Mouse (Mus musculus) layer of hippocampus, postnatal 10 days (tissue): ENCODE data around the gene Ola1. TPM values are rescaled to one million over a fixed set of nuclear protein-coding genes. Genes with fewer than 3 reads are reported as not detected.
A peak's percentile ranks its signal among the peaks of the same experiment; 100 is the strongest.

Experiments
- DNase-seq, 2 experiments: peaks; one replicate each; pipeline ENCODE4 v3.0.0; 2021; ENCODE audit warnings: low spot score in 2 of 2
- total RNA-seq, 2 experiments: library from RNA; stranded (reverse); gene quantifications; 2 replicates each; pipeline ENCODE4 v1.2.3; 2021

Gene Ola1
- total RNA-seq, 2 experiments from 2014 or later, result 108 to 123 TPM

DNA sequence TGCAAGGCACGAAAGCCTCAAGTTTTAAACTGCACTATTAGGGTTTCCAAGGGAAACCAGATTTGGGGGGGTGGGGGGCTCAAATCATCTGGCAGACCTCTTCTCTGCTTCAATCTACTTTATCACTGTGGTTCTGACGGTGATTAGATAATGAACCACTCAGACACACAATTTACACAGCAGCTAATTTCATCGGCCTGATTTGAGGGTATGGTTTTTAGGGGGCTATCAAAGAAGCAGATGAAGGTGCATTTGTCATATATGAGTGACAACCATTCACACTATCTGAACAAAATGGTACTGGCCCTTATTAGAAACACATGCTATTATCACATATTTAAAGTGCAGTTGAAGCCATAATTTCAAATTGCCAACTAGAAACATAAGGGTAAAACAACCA, 61.5 kb downstream of the Ola1 start:
- DNase-seq, result no peak

DNA sequence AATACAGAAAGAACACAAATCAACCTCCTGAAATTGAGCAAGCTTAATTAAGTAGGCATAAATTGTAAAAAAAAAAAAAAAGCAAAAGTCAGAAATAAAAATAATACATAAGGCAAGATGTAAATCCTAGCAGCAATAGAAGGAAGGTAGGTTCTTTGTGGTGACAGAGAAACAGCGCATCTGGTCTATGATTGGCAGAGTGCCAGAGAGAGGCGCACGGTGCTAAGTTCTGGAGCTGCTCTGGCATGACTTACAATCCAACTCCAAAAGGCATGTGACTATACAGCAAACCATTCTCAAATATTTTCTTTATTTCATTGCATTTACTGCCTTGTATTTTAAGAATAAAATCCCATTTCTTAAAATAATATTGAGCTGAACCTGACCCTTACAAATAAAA, 68.2 kb downstream of the Ola1 start:
- no peak for DNase-seq

DNA sequence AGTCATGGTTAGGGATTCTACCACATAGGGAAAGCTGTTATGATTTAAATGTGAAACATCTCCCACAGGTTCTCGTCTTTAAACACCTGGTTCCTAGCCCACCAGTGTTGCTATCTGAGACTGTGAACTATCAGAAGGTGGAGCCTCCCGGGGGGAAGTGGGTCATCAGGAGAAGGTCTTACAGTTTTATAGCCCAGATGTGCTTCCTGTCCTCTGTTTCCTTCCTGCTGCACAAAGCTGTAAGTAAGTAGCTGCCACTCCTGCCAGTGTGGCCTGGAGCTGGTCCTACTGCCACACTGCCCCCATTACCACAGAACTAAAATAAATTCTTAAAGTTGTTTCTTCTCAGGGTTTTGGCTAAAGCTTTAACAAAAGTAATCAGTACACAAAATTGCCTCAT, 72.6 kb downstream of the Ola1 start:
- DNase-seq, result no peak

DNA sequence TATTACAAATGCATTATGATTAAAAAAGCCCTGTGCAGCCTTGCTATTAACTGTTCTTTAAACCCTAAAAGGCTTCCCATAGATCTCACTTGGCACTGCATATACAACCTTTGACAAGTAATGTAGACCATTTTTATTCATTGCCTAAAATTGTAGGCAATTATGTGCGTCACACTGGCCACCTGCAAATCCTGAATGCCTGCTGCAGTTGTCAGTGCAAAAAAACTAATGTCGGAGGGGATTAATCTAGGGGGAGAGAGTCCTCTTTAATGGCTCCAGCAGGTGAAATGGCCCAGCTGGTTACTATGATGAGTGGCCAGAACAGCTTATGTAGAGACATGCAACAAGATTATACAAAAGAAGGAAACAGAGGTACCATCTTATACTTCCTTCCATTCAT, 75.0 kb downstream of the Ola1 start:
- DNase-seq, result no peak

DNA sequence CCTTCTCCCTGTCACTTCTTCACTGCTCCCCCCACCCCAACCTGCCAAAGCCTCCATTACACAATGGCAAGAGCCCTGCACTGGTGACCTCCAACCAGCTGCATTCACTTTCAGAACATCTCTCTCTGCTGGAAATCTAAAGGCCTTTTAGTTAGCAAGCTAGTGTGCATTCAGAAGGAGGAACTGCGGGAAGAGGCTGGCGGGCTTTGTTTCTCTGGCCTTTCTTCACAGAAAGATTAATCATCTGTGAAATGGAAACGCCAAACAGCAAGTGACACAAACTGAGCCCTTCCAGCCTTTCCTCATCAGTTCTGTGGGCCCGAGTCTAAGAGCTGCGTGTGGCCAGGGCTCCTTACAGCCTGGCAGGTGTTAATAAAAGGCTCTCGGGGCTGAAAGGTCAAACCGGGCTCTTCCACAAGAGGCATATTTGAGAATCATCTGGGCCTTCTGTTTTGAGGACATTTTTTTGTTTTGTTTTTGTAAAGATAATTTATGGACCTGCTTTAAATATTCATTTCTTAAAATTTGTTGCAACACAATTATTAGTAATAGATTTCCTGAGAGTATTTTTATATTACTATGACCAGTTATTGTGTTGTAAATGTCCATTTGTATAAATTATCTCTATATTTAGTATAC, 75.8 kb downstream of the Ola1 start:
- DNase-seq, result no peak

DNA sequence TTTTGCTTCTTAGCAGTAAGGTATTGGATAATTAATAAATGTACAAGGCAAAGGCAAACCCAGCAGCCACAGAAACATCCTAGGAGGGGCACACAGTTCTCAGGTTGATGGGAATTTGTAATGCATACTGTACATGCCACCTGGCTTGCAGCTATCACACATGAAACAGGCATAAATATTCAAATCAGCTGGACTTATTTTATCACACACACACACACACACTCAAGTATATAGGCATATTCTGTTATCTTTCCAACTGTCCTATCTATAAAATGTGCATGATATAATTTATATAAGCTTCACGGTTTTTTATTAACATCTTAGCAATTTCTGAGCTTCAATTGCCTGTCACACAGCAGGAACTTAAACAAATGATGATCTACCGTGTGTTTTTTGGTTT, 85.8 kb downstream of the Ola1 start:
- no peak for DNase-seq

DNA sequence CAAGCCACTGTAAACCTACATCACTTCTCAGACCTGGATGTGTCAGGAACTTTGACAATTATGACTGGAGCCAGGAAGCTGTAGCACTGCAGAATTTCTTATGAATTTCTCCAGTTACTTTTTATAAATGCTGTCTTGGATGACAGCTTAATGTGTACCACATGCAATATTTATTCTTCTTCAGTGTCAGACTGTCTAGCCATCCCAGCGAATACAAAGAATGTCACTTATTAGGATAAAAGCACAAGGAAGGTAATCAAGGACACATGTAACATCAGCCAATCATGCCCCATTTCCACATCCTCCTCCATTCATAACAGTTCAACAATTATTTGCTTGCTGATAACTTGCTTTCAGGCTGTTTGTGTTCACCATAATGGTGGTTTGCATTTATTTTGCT, 91.0 kb downstream of the Ola1 start:
- DNase-seq, result no peak

DNA sequence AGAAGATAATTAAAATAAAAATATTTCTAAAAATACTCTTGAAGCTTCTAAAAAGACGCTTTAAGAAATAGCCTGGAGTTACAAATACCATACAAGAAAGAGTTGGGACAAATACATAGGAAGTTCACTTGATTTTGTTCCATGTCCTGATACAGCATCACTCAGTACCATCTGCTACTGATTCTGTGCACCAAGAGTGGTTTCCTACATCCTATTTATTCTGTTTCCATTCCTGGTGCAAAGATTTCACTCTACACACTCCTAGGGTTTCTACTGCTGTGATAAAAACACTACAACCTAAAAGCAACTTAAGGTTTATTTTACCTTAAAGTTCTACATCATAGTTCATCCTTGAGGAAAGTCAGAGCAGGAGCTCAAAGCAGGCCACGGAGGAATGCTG, 99.9 kb downstream of the Ola1 start:
- no peak for DNase-seq

DNA sequence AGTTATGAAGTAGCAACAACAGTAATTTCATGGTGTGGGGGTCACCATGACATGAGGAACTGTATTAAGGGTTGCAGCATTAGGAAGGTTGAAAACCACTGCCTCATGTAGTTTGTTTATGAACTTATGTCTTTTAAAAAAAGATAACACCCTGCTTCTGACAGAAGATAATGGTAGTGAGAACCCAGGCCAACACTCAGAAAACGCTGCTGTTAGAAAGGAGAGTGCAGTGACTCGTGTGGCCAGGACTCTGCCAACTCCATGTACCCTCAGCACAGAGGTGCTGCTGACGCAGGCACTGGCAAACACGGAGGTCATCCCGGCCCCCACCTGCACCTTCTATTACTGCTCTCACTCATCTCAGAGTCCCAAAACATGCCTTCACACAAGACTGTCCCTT, 111.6 kb downstream of the Ola1 start:
- no peak for DNase-seq

DNA sequence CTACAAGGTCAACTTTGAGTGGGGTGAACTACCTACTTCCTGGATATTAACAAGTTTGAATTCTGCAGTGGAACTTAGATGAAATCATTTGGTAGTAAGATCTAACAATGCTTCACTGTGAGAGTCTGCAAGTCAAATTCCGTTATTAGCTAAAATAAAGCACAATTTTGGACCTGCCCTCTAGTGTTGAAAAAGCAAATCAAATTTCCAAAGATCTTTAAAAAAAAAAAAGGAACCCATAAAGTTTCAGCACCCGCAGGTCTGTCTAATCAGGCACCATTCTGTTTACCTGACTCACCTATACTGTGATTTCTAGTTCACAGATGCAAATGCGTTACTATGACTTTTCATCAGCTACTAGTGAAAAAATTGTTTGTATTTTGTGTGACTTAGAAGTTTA, 122.2 kb downstream of the Ola1 start:
- no peak for DNase-seq

DNA sequence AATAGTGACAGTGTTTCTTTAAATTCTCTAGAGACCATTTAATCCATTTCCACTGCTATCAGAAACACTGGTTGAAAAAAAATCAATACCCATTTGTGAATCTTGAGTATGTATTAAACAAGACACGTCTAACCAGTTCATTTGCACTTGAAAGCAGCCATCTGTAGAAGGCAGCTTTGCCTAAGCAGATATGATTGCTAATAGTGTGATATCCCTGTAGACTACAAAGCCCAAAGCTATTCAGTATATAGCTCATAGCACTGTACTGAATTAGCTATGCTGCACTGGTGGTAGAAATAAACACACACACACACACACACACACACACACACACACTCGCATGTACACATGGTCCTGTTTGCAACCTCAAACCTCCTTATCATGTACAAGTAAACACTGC, 123.4 kb downstream of the Ola1 start:
- no peak for DNase-seq

DNA sequence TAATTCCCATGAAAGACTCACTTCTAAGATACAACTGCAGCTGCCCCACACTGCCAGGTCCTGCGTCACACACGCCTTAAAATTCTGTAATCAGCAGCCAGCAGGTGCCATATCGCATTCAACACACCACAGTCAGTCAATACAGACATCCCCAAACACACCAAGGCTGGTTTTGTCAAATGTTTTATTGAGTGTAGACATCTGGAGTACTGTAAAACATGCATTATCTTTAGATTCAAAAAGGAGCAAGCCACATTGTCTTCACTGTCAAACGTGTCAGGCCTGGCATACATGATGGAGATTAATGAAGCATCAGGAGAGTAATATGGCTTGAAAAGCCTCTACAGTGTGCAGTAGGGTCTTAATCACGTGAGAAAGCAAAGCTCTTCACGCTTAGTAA, 125.7 kb downstream of the Ola1 start:
- DNase-seq, result no peak

DNA sequence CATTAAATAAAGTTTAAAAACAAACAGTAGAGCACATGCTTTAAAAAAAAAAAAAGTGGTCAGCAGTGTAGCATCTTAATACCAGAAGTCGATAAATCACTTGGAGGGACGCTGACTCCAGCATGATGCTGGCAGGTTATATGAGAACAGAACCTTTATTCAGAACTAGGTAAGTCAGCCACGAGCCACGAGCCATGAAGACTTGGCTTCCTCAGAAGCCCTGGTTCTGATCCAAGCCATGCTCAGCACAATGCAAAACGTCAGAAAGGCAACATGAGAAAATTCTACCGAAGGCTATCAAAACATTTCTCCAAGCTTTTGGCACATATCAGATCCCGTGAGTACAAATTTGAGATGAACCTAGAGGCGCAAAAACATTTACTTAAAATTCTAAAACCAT, 127.4 kb downstream of the Ola1 start:
- no peak for DNase-seq

DNA sequence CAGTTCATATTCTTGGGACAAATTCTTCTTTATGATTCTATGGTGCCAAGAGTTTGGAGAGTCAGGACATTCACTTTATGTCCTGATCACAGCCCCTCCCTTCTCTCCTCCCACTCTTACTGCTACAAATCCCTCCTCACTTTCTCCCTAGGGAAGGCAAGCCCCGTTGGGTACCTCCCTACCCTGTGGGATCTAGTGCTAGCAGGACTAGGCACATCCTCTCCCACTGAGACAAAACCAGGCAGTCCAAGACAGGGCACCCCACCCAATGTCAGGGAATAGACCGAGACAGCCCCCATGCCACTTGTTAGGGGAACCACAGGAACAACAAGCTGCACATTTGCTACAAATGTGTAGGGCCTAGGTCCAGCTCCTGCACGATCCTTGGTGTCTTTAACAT, 131.1 kb downstream of the Ola1 start:
- no peak for DNase-seq

DNA sequence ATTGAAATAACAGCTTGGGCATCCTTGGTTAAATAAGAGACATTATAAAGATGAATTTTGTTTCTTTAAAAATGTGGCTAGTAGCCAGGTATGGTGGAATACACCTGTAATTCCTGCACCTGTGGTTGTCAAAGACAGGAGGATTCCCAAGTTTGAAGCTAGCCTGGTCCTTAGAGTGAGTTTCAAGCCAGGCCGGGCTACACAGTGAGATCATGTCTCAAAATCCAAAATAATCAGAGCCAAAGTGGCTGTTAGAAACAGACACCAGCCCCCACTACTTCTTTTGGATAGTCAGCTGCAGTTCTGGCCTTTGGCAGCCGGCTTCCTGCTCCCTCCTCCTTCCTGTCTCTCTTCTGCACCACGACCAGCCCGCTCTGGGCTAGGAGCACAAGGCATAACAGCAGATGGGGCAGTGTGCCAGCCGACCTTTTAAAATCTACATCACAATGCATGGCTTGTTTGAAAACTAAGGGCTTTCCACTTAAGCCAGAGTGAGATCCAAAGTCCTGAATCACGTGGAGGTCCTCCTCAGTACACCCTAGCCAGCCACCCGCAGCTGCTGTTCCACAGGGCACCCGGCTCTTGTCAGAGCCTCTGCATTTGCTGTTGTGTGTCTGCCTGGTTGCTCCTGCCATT, 132.9 kb downstream of the Ola1 start:
- peak; percentile 60 to 67 for DNase-seq

DNA sequence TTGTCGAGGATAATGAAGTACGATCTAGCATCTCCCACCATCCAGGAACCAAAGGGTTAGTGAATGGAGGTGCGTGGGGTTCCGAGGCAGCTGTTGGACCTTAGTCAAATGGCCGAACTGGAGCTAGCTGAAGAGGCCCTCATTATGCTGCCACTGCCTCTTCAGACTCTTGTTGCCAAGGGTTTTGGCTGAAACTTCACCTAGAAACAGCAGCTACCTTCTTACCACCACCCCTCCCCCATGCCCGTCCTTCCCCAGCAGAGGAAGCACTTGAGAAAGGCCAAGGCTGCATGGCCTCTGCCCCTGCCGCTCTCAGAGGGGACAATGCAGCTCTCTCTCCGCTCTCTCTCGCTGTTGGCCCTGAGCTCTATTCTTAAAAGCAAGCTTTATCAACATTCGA, 136.2 kb downstream of the Ola1 start:
- peak; percentile 39 to 56 for DNase-seq

DNA sequence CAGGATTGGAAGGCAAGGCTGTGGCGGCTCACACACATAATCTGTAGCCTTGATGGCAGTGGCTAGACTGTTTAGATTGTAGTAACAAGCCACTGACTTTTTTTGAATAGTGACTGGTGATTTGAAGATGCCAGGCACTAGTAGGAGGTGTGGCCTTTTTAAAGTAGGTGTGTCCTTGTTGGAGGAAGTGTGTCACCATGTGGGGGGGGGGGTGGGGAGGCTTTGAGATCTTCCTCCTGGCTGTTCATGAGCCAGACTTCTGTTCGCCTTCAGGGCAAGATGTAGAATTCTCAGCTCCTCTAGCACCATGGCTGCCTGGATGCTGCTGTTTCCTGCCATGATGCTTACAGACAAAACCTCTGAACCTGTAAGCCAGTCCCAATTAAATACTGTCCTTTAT, 136.9 kb downstream of the Ola1 start:
- no peak for DNase-seq

DNA sequence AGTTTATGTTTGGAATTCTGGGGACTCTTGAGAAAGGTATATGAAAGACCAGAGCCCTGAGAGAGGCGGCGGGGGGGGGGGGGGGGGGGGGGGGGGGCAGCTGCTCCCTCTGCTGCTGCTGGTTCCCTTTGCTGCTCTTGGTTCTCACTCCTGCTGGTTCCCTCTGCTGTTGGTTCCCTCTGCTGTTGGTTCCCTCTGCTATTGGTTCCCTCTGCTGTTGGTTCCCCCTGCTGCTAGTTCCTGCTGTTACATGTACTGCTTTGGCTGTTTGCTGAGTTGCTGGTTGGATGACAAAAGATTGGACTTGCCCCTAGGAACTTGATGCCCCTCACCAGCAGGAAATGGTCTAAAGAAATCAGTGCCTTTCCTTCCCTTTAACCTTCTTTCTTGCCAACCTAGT, 138.6 kb downstream of the Ola1 start:
- DNase-seq, result no peak

DNA sequence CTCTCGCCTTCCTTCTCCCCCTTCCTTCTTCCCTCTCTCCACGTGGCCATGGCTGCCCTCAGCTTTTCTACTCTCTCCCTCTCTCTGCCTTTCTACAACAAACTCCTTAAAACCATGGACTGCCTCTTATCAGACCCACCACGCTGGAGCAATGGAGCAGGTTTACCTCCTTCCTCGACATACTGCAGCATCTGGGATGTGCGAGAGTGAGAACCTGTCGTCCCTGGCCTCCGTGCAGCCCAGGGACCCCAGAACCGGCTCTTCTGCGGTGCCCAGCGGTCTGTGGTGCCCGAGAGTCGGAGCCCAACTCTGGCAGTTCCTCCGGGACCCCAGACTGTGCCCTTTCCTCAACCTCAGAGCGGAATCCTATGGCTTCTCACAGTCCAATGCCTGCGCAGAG, 139.4 kb downstream of the Ola1 start:
- no peak for DNase-seq

DNA sequence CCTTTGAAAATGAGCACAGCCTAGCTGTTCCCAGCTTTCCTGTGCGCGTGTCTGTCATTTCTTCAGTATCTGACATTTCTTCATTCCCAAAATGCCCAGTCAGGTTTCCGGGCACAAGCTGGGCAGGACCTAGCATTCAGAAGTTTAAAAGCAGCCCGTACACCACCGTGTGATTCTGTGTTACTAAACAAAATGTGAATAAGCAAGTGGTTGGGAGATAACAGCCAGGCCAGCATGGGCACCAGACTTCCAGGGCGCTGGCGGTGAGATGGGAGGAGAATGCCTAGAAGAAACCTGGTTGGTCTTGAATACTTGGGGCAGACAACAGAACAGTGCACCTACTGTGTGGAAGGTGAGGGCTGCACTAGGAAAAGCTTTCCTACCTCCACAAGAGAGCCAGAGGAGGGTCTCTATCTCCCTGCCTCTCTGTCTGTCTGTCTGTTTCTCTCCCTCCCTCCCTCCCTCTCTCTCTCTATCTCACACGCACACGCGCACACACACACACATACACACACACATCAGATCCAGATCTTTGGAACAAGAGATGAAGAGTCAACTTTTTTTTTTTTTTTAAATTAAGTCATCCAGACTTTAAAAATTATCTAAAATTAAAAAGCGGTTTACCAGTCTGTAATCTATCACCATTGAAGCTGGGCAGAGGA, 144.8 kb downstream of the Ola1 start:
- DNase-seq, result no peak

DNA sequence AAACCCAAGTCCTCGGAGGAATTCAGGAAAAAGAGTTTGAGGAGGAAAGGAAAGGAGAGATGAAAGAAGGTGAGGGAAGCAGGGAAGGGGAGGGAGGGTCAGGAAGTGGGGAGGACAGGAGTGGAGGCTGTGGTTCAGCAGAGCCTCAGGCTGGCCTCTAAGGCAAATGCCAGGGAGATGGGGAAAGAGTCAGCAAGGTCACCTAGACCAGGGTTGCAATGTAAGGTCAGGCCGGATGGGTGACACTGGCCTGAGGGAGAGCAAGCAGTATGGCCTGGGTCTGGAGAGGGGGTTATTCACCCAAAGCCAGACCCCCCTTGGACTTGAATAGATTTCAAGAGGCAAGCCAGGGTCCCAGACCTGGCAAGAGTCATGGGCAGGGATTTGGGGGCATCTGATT, 147.5 kb downstream of the Ola1 start:
- DNase-seq, result no peak

DNA sequence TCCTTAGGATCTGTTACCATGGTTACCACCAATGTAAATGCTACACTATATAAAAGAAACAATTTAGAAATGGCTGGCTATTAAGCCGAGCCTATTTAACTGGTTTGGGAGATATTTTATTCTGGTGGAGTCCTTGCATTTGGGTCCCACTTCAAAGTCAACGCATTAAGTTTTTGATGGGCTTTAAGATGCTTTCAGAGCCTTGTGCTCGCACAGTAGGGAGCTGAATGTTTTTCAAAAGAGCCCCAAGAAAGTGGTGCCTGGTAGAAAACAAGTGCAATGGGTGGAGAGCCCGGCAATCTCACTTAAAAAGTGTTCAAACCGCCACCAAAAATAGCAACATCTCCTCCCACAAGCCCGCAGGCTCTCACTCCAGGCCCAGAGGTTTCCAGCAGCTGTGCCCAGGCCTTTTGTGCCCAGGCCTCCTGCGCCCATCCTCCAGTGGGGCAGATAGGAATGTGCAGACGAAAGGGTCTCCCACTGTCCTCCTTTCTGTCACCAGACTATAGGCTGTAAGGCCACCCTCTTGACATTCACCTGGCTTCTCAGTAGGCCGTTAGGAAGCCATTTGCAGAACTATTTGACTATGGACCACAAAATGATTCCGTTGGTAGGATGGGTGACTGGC, 148.2 kb downstream of the Ola1 start:
- no peak for DNase-seq
